Comparison of ENCODE assay signal across 8 mouse cellular contexts in genomic region chr11:97628303-97628567, GRCm38 (mm10). TPM values are rescaled to one million over a fixed set of nuclear protein-coding genes. Genes with fewer than 3 reads are reported as not detected.
DNase-seq lines count a peak whose midpoint lies in the region; ATAC-seq and TF ChIP-seq lines count a peak whose summit lies in the region.

No protein-coding gene starts in this region.

- no peaks in the 10 kb centered on the region for H3K4me1 ChIP-seq in kidney, adult 2 months (ENCODE audit: control insufficient read depth, insufficient read depth, low read length)
- peaks cover 26% of the 10 kb centered on the region for H3K4me1 ChIP-seq in hindbrain, embryonic 11.5 days (replicated peaks; ENCODE audit: control insufficient read depth, insufficient read depth, low read length)
- H3K4me1 ChIP-seq in midbrain, embryonic 10.5 days = peaks cover 63% of the 10 kb centered on the region

- H3K4me2 ChIP-seq in hindbrain, embryonic 11.5 days (replicated peaks; ENCODE audit: low read depth, low read length) = peak overlapping the region; percentile 91

- H3K9me3 ChIP-seq in hindbrain, embryonic 11.5 days (ENCODE audit: control insufficient read depth, low read length) = no peaks in the 10 kb centered on the region
- no peaks in the 10 kb centered on the region for H3K9me3 ChIP-seq in midbrain, embryonic 10.5 days (replicated peaks)

- no peak for DNase-seq in kidney, adult 2 months
- no peak for DNase-seq in kidney, adult 11 months
- peak; percentile 34 for DNase-seq in embryo, embryonic 10.5 days (ENCODE audit: low spot score)
- DNase-seq in hindbrain, embryonic 11.5 days (ENCODE audit: low spot score) = no peak
- DNase-seq in midbrain, embryonic 10.5 days (ENCODE audit: low spot score) = no peak
- DNase-seq in layer of hippocampus, postnatal 25 days (ENCODE audit: extremely low spot score in 1 of 2, low spot score in 1 of 2) = no peak
- no peak for DNase-seq in urinary bladder, postnatal 14 days (ENCODE audit: low spot score)
- DNase-seq in gastrocnemius, postnatal 14 days = no peak

- no peak for TF ChIP-seq CTCF in kidney, adult 2 months (conservative IDR thresholded peaks at IDR 0.05; ENCODE audit: insufficient read depth, insufficient read length, low read depth, low read length)

- intact Hi-C loops in gastrocnemius, postnatal 14 days (cut with DNase I; ENCODE audit: low total_unique reads) = no loop called here

- peak overlapping the region; percentile 56; the same call in 1 of the 2 replicates for H3K4me3 ChIP-seq in kidney, adult 2 months (ENCODE audit: insufficient read depth, low read depth, low read length)
- peak overlapping the region; percentile 74 for H3K4me3 ChIP-seq in hindbrain, embryonic 11.5 days (ENCODE audit: low read depth, low read length)
- peak overlapping the region; percentile 83 for H3K4me3 ChIP-seq in midbrain, embryonic 10.5 days

- ATAC-seq in hindbrain, embryonic 11.5 days (ENCODE audit: low FRiP score) = no peak

- no peak overlapping the region for H3K27ac ChIP-seq in kidney, adult 2 months (ENCODE audit: insufficient read depth, low read depth, low read length)
- H3K27ac ChIP-seq in hindbrain, embryonic 11.5 days (ENCODE audit: low read depth, low read length) = no peak overlapping the region
- H3K27ac ChIP-seq in midbrain, embryonic 10.5 days (replicated peaks) = peak overlapping the region; percentile 93

- H3K27me3 ChIP-seq in kidney, adult 2 months (replicated peaks; ENCODE audit: control insufficient read depth, insufficient read depth, low read length) = peaks cover 10% of the 10 kb centered on the region
- H3K27me3 ChIP-seq in hindbrain, embryonic 11.5 days (ENCODE audit: control insufficient read depth, insufficient read depth, low read length) = peaks cover 49% of the 10 kb centered on the region
- H3K27me3 ChIP-seq in midbrain, embryonic 10.5 days (ENCODE audit: low read depth, poor library complexity, severe bottlenecking) = peaks cover 93% of the 10 kb centered on the region

- WGBS in kidney, adult 2 months = 1% methylated on average over 28 of the region's 28 CpGs
- WGBS in hindbrain, embryonic 11.5 days = 1% methylated on average over 27 of the region's 28 CpGs
- under 1% methylated on average over 28 of the region's 28 CpGs for WGBS in midbrain, embryonic 10.5 days

- H3K36me3 ChIP-seq in kidney, adult 2 months (ENCODE audit: control insufficient read depth, insufficient read depth, low read length) = no peaks in the 10 kb centered on the region
- no peaks in the 10 kb centered on the region for H3K36me3 ChIP-seq in hindbrain, embryonic 11.5 days (ENCODE audit: control insufficient read depth, insufficient read depth, low read length)
- no peaks in the 10 kb centered on the region for H3K36me3 ChIP-seq in midbrain, embryonic 10.5 days

- no peak for TF ChIP-seq POLR2A in kidney, adult 2 months (IDR thresholded peaks at IDR 0.05; ENCODE audit: low read depth, low read length)

- peak overlapping the region; percentile 79 for H3K9ac ChIP-seq in hindbrain, embryonic 11.5 days (ENCODE audit: low read depth, low read length)

RNA-seq across cellular contexts. Expression of gene Epop, which starts 1.3 kb away (rescaled TPM):
- 0.86 and 1.2 TPM in 2 replicates for polyA plus RNA-seq in kidney, adult 2 months (2012; rRNA removed)
- 5.7 and 9.1 TPM in 2 replicates for polyA plus RNA-seq in hindbrain, embryonic 11.5 days (2014; fragmentation: Nextera tagmentation; extraction: Ambion mirVana)
- polyA plus RNA-seq in midbrain, embryonic 10.5 days (2016; fragmentation: Nextera tagmentation; extraction: Ambion mirVana) = 10.4 and 13.3 TPM in 2 replicates
- total RNA-seq in layer of hippocampus, postnatal 25 days (2021) = 10 to 100 TPM; 28.8 to 34.3 TPM
- total RNA-seq in gastrocnemius, postnatal 14 days (2021) = 1 to 10 TPM in 1 of 2 experiments, under 1 TPM in 1; 0.60 to 1.3 TPM

RNA-seq across cellular contexts. Expression of gene Mllt6, which starts 35.0 kb away (rescaled TPM):
- 36.6 and 40.4 TPM in 2 replicates for polyA plus RNA-seq in kidney, adult 2 months (2012; rRNA removed)
- polyA plus RNA-seq in hindbrain, embryonic 11.5 days (2014; fragmentation: Nextera tagmentation; extraction: Ambion mirVana) = 4.1 and 4.2 TPM in 2 replicates
- 2.1 and 2.6 TPM in 2 replicates for polyA plus RNA-seq in midbrain, embryonic 10.5 days (2016; fragmentation: Nextera tagmentation; extraction: Ambion mirVana)
- total RNA-seq in layer of hippocampus, postnatal 25 days (2021) = 100 to 1,000 TPM in 1 of 2 experiments, 10 to 100 TPM in 1; 88.5 to 105 TPM
- total RNA-seq in gastrocnemius, postnatal 14 days (2021) = 10 to 100 TPM; 26.2 to 27.4 TPM

RNA-seq across cellular contexts. Expression of gene Srcin1, which starts 52.2 kb away (rescaled TPM):
- 13.0 and 13.2 TPM in 2 replicates for polyA plus RNA-seq in kidney, adult 2 months (2012; rRNA removed)
- 1.9 and 2.2 TPM in 2 replicates for polyA plus RNA-seq in hindbrain, embryonic 11.5 days (2014; fragmentation: Nextera tagmentation; extraction: Ambion mirVana)
- polyA plus RNA-seq in midbrain, embryonic 10.5 days (2016; fragmentation: Nextera tagmentation; extraction: Ambion mirVana) = 0.89 and 1.6 TPM in 2 replicates
- total RNA-seq in layer of hippocampus, postnatal 25 days (2021) = 100 to 1,000 TPM; 260 to 270 TPM
- total RNA-seq in gastrocnemius, postnatal 14 days (2021) = under 1 TPM; 0.51 to 0.64 TPM

RNA-seq across cellular contexts. Expression of gene Cisd3, which starts 57.4 kb away (rescaled TPM):
- 139 and 149 TPM in 2 replicates for polyA plus RNA-seq in kidney, adult 2 months (2012; rRNA removed)
- 11.8 and 14.8 TPM in 2 replicates for polyA plus RNA-seq in hindbrain, embryonic 11.5 days (2014; fragmentation: Nextera tagmentation; extraction: Ambion mirVana)
- 20.5 and 21.7 TPM in 2 replicates for polyA plus RNA-seq in midbrain, embryonic 10.5 days (2016; fragmentation: Nextera tagmentation; extraction: Ambion mirVana)
- total RNA-seq in layer of hippocampus, postnatal 25 days (2021) = 10 to 100 TPM; 47.0 to 55.1 TPM
- total RNA-seq in gastrocnemius, postnatal 14 days (2021) = 100 to 1,000 TPM; 105 to 116 TPM
